Mouse (Mus musculus): Measurements from ENCODE around the gene Tle3. TPM values are rescaled to one million over a fixed set of nuclear protein-coding genes. Genes with fewer than 3 reads are reported as not detected.

The Tle3 gene
- total RNA-seq, 2 experiments from 2014 or later = 63.2 to 72.5 TPM

GRCm38 (mm10) chr9:61431830-61432229, 59.7 kb downstream of the Tle3 start:
- DNase-seq (ENCODE audit: low spot score in 2 of 2) = no peak

GRCm38 (mm10) chr9:61433206-61433605, 61.0 kb downstream of the Tle3 start:
- no peak for DNase-seq (ENCODE audit: low spot score in 2 of 2)

GRCm38 (mm10) chr9:61434062-61434461, 61.9 kb downstream of the Tle3 start:
- DNase-seq (ENCODE audit: low spot score in 2 of 2) = peak; percentile 49 to 59

- no peak for DNase-seq (ENCODE audit: low spot score in 2 of 2)
These were observed 63.2 kb downstream of the Tle3 start for GRCm38 (mm10) chr9:61435191-61435989.

GRCm38 (mm10) chr9:61436104-61436503, 63.9 kb downstream of the Tle3 start:
- no peak for DNase-seq (ENCODE audit: low spot score in 2 of 2)

GRCm38 (mm10) chr9:61436761-61437160, 64.6 kb downstream of the Tle3 start:
- DNase-seq (ENCODE audit: low spot score in 2 of 2) = no peak

GRCm38 (mm10) chr9:61439092-61439491, 66.9 kb downstream of the Tle3 start:
- no peak for DNase-seq (ENCODE audit: low spot score in 2 of 2)

GRCm38 (mm10) chr9:61439979-61440378, 67.8 kb downstream of the Tle3 start:
- no peak for DNase-seq (ENCODE audit: low spot score in 2 of 2)

- DNase-seq (ENCODE audit: low spot score in 2 of 2) = no peak
These were observed 69.2 kb downstream of the Tle3 start for GRCm38 (mm10) chr9:61441206-61441913.

GRCm38 (mm10) chr9:61442951-61443630, 70.9 kb downstream of the Tle3 start:
- DNase-seq (ENCODE audit: low spot score in 2 of 2) = no peak

GRCm38 (mm10) chr9:61445151-61445550, 73.0 kb downstream of the Tle3 start:
- no peak for DNase-seq (ENCODE audit: low spot score in 2 of 2)

- DNase-seq (ENCODE audit: low spot score in 2 of 2) = no peak
These were observed 73.6 kb downstream of the Tle3 start for GRCm38 (mm10) chr9:61445711-61446222.

GRCm38 (mm10) chr9:61446965-61447364, 74.8 kb downstream of the Tle3 start:
- DNase-seq (ENCODE audit: low spot score in 2 of 2) = no peak

GRCm38 (mm10) chr9:61449363-61449904, 77.3 kb downstream of the Tle3 start:
- no peak for DNase-seq (ENCODE audit: low spot score in 2 of 2)

- no peak for DNase-seq (ENCODE audit: low spot score in 2 of 2)
These were observed 79.9 kb downstream of the Tle3 start for GRCm38 (mm10) chr9:61452081-61452480.

- DNase-seq (ENCODE audit: low spot score in 2 of 2) = no peak
These were observed 83.7 kb downstream of the Tle3 start for GRCm38 (mm10) chr9:61455861-61456261.

- no peak for DNase-seq (ENCODE audit: low spot score in 2 of 2)
These were observed 84.4 kb downstream of the Tle3 start for GRCm38 (mm10) chr9:61456441-61457161.

- DNase-seq (ENCODE audit: low spot score in 2 of 2) = no peak
These were observed 85.0 kb downstream of the Tle3 start for GRCm38 (mm10) chr9:61457162-61457523.

GRCm38 (mm10) chr9:61461859-61462258, 89.7 kb downstream of the Tle3 start:
- no peak for DNase-seq (ENCODE audit: low spot score in 2 of 2)

GRCm38 (mm10) chr9:61467436-61467835, 95.3 kb downstream of the Tle3 start:
- no peak for DNase-seq (ENCODE audit: low spot score in 2 of 2)

Data from layer of hippocampus, postnatal 10 days (tissue).